Mouse (Mus musculus) lung, postnatal 14 days (tissue): ENCODE results near the gene Ppp1cb.

Experiments used
- DNase-seq: peaks from one replicate; pipeline ENCODE4 v3.0.0; 2021

The Ppp1cb gene

DNA sequence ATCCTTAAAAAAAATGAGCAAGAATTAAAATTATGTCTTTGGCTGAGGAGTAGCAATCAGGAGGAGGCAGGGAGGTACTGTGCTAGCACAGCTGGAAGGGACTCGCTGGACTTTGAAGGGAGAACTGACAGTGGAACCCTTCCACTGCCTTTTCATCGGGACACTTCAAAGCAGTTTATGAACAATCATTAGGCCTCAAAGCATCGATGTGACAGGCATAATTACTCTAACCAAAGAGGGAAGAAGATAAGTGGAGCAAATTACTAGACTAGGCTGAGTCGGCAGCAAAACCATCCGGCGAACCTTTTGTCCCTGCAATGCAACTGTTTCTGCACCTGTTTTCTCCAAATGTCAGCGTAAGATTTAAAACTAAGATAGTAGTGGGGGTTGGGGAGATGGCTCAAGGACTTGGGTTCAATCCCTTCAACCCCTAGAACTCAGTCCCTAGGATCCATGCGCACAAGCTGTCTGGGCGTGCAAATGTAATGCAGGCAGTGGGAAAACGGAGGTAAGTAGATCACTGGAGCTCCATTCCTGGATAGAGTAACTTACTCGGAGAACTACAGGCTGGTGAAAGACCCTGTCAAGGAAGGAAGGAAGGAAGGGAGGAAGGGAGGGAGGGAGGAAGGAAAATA is 13.2 kb upstream of the Ppp1cb start:
- no peak for DNase-seq

GRCm38 (mm10) chr5:32446394-32446793 is 12.2 kb upstream of the Ppp1cb start:
- DNase-seq = no peak

GRCm38 (mm10) chr5:32446810-32447209 is 11.8 kb upstream of the Ppp1cb start:
- DNase-seq = no peak

- no peak for DNase-seq
Measured at GRCm38 (mm10) chr5:32459251-32459881, 723 bp downstream of the Ppp1cb start.

GRCm38 (mm10) chr5:32459882-32460751 is 1.5 kb downstream of the Ppp1cb start:
- DNase-seq = peak; percentile 52

DNA sequence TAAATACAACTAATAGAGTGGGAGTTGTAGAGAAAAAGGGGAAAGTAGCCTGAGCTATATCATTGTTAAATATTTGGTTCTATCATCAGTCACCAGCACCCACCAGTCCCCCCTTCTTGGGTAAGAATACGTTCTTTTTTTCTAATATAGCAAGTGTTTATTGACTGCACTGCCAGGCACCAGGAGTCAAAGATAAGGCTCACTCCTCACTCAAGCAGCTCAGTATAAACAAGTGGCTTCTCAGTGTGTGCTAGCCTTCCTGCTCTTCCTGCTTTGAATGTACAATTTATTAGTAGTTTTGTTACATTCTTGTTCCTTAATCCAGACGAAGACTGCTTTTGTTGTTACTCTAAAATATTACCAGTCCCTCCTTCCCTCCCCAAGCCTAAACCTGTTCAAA is 2.3 kb downstream of the Ppp1cb start:
- DNase-seq = no peak

DNA sequence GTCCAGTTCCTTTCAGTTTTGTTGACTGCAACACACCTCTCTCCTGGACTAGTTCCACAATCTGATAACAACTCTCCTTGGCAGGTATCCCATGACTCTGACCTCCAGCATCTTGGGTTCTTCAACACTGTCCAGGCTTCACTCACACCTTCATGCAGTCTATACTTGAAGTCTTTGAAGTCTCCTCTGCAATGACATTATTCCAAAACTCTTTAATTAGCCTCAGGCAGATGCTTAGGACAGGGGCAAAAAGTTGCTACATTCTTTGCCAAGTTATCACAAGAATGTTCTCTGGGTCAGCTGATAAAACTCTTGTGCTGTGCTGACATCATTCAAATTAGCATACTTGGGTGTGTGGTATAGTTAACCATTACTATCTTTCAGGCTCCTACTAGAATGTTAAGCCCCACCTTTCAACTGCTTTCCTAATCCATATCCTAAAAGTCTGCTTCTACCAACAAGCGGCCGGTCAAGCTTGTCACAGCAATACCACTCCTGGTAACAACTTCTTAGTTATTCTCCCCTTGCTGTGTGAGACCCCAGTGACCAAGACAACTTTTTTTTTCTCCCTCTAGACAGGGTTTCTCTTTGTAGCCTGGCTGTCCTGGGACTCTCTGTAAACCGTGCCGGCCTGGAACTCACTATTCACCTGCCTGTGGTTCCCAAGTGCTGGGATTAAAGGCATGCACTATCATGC is 13.8 kb downstream of the Ppp1cb start:
- DNase-seq = peak; percentile 51

DNA sequence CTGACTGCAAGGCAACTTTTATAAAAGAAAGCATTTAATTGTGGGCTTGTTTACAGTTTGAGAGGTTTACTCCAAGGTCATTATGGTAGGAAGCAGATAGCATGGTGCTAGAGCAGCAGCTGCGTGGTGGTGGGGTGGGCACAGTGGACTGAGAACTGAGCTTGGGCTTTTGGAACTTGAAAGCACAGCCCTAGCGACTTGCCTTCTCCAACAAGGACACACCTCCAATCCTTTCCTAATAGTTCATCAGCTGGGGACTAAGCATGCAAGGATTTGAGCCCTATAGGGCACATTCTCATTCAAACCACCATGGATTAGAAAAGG is 14.3 kb downstream of the Ppp1cb start:
- DNase-seq = no peak

DNA sequence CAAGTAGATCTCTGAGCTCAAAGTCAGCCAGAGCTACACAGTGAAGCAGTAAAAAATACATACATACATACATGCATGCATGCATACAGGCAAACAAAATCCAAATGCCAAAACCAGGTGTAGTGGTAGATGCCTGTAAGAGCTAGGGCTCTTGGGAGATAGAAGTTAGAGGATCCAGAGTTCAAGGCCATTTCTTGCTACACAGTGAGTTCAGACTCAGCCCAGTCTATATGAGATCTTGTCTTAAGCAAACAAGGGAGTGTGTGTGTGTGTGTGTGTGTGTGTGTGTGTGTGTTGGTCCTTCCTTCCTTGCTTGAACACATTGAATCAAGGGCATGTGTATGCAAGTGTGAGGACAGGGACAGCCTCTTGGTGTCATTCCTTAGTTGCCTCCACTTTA is 17.9 kb downstream of the Ppp1cb start:
- DNase-seq = no peak

DNA sequence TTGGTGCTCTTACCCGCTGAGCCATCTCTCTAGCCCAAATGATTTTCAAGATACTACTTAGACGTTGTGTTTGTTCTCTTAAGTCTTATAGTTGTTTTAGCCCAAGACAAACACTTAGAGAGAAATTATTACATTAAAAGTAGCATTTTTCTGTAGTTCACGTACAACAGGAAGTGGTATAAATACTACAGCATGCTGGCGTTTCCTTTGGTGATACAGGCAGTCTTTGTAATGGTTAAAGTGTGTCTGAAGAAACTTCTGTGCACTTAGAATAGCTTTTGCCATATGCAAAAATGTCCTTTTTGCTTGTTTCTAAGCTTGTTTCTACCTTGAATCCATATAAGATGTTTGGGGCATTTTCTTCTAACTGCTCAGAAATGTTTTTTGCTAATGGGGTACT is 20.3 kb downstream of the Ppp1cb start:
- DNase-seq = no peak

- no peak for DNase-seq
Measured at GRCm38 (mm10) chr5:32485430-32485829, 26.8 kb downstream of the Ppp1cb start.

DNA sequence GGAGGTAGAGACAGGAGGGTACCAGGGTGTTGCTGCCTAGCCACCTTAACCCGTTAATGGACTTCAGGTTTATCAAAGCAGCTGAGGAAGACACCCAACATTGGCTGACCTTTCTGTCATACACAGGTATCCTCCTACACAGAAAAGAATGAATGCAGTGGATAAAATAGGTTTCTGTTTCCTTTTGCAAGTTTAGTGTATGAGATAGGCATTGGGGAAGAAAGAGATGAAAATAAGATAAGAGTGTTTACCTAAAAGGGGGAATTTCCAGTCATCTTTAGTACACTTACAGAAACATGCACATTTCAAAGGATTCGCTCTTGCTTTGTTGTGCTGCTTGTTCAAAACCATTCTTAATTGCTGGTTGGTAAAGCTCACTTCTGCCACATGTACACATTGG is 29.4 kb downstream of the Ppp1cb start:
- DNase-seq = no peak

- DNase-seq = no peak
Measured at GRCm38 (mm10) chr5:32494084-32494700, 35.5 kb downstream of the Ppp1cb start.

DNA sequence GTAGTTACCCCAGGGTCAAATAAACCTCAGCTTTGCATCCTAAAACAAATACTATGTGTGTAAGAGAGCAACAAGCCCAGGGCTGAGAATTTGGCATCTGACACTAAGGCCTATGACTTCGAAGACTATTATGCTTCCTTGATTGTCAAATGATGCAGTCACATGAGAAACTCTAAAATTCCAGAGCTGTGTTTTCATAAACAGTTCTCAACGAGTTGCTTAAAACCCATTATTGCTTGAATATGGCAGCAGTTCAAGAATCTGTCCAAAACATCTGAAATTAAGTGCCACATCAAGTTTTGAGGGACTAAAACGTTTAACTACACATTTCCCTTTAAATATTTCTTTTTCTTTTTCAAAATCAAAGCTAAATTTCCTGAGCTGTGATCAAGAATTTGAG is 50.1 kb downstream of the Ppp1cb start:
- no peak for DNase-seq

GRCm38 (mm10) chr5:32520381-32520780 is 61.7 kb downstream of the Ppp1cb start:
- DNase-seq = peak; percentile 60

DNA sequence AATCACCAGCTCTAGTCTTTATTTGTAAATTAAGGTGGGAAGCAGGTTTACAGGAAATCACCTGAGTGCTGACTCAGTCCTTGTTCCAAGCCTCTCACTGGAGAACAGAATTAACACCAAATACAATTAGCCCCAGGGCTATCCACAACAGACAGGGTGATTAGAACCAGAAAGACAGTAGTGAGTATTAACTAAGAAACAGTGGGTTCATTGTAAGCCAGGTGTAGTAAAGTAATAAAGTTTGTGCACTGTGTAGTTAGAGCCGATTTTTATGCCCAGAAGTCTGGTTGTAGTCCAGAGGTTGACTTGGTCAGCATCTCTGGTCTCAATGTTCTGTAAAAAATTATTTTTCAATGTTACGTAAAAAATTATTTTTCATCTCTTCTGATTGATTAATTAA is 90.8 kb downstream of the Ppp1cb start:
- DNase-seq = no peak

- DNase-seq = no peak
Measured at GRCm38 (mm10) chr5:32564697-32565096, 106.1 kb downstream of the Ppp1cb start.
